In genomic region chr13:83466756-83467155, GRCm38 (mm10) we compare ENCODE assay signal across 20 mouse cellular contexts. TPM values are rescaled to one million over a fixed set of nuclear protein-coding genes. Genes with fewer than 3 reads are reported as not detected.
A peak's percentile ranks its signal among the peaks of the same experiment; 100 is the strongest.
DNase-seq lines count a peak whose midpoint lies in the region; TF ChIP-seq lines count a peak whose summit lies in the region.
"Had no signal": no experiment of that assay in that cellular context is flagged by ENCODE, and none has a peak within 500 bp of the region (broad histone marks: within the 10 kb centered on the region; RNA-seq: fewer than 3 reads in every experiment).

No protein-coding gene starts in this region.

- WGBS in olfactory bulb, adult 2 months: 79% methylated on average over 5 of the region's 5 CpGs

- no peak for TF ChIP-seq CTCF in olfactory bulb, adult 2 months (IDR thresholded peaks at IDR 0.05; ENCODE audit: insufficient read depth, low read depth, low read length)

- peak; percentile 30 to 51 for DNase-seq in cerebellum, postnatal 14 days
- DNase-seq in cerebellum, adult 11 months: no peak
- DNase-seq in left cerebral cortex, postnatal 4 days: peak; percentile 40
- DNase-seq in left cerebral cortex, postnatal 14 days (ENCODE audit: low spot score in 2 of 2): no peak
- no peak for DNase-seq in spleen, adult 12 weeks (ENCODE audit: low spot score)
- DNase-seq: adrenal gland, adult 2 months; adrenal gland, postnatal 14 days; cerebellum, adult 18-20 months; forebrain, postnatal 0 days; gastrocnemius, postnatal 10 days; gastrocnemius, postnatal 36 days; heart, adult 2 months; heart, postnatal 14 days; heart, postnatal 4 days had no signal

- intact Hi-C loops in left cerebral cortex, postnatal 4 days (cut with DNase I): no loop called here
- intact Hi-C loops in left cerebral cortex, postnatal 14 days (cut with DNase I): no loop called here

- peaks cover 2% of the 10 kb centered on the region; the same call in 1 of the 2 replicates for H3K4me1 ChIP-seq in olfactory bulb, adult 2 months (ENCODE audit: control insufficient read depth, insufficient read depth, low read length)
- H3K4me1 ChIP-seq: heart, embryonic 10.5 days; heart, embryonic 13.5 days had no signal

- H3K27ac ChIP-seq in olfactory bulb, adult 2 months (ENCODE audit: insufficient read depth, low read depth, low read length): 0 out of 2 replicates have a peak overlapping the region, but pooled peaks have one; percentile 41
- H3K27ac ChIP-seq: heart, adult 2 months; heart, embryonic 10.5 days; heart, embryonic 13.5 days; hindbrain, embryonic 14.5 days; hindbrain, postnatal 0 days had no signal

- no peak for TF ChIP-seq POLR2A in olfactory bulb, adult 2 months (IDR thresholded peaks at IDR 0.05; ENCODE audit: insufficient read depth, low read depth, low read length)

- no peak overlapping the region for H3K4me3 ChIP-seq in olfactory bulb, adult 2 months (ENCODE audit: insufficient read depth, low read depth, low read length)
- H3K4me3 ChIP-seq: heart, adult 2 months; heart, embryonic 10.5 days; heart, embryonic 13.5 days had no signal

RNA-seq across cellular contexts. Expression of gene Mef2c, which starts 37.1 kb away (rescaled TPM):
- 1,000 to 10,000 TPM; 1,096 to 1,344 TPM for total RNA-seq in left cerebral cortex, postnatal 4 days (2021)
- 1,000 to 10,000 TPM in 1 of 2 experiments, 100 to 1,000 TPM in 1; 845 to 1,036 TPM for total RNA-seq in left cerebral cortex, postnatal 14 days (2021)
- 320 and 512 TPM in 2 replicates for polyA plus RNA-seq in olfactory bulb, adult 2 months (2012; ENCODE audit: insufficient read depth, insufficient read length, low replicate concordance, missing spikeins)
- total RNA-seq: MEL had no signal

Comparison
In these comparisons a context has a peak if more than half of its experiments do, and no peak if none do; other contexts are left out.
1. DNase-seq: peak in cerebellum, postnatal 14 days (2 of 2) and left cerebral cortex, postnatal 4 days (single experiment); none in cerebellum, adult 11 months (single experiment), left cerebral cortex, postnatal 14 days (0 of 2) and spleen, adult 12 weeks (single experiment).